Mouse (Mus musculus) olfactory bulb, adult 2 months (tissue): ENCODE data around the gene Fcgr3.
"Not testable (repeated sequence)": the region's sequence is repeated elsewhere in the genome, so short reads cannot be mapped to it uniquely, and the experiment has no call there.

ENCODE experiments used
- CTCF ChIP-seq: fragments of 200-500 bp; IDR thresholded peaks from 2 replicates; pipeline ENCODE4 v1.5.1; 2012; ENCODE audit warnings: low read depth, mild to moderate bottlenecking, low read length, moderate library complexity; ENCODE audit not compliant: insufficient read depth
- POLR2A ChIP-seq: fragments of 200-500 bp; IDR thresholded peaks from 2 replicates; pipeline ENCODE4 v1.6.1; 2012; ENCODE audit warnings: mild to moderate bottlenecking, low read depth, low read length, moderate library complexity; ENCODE audit not compliant: insufficient read depth

- TF ChIP-seq CTCF, POLR2A: not testable (repeated sequence)
These were observed 1.8 kb upstream of the Fcgr3 start for GRCm38 (mm10) chr1:171066583-171066982.
